ENCODE assay signal across 11 mouse cellular contexts in genomic region chr4:141752076-141752421, GRCm38 (mm10). TPM values are rescaled to one million over a fixed set of nuclear protein-coding genes. Genes with fewer than 3 reads are reported as not detected.
DNase-seq lines count a peak whose midpoint lies in the region; ATAC-seq lines count a peak whose summit lies in the region.
"Had no signal": no experiment of that assay in that cellular context is flagged by ENCODE, and none has a peak within 500 bp of the region (broad histone marks: within the 10 kb centered on the region; RNA-seq: fewer than 3 reads in every experiment).

No protein-coding gene starts in this region.

- no peak for DNase-seq in limb, embryonic 10.5 days (ENCODE audit: low spot score)
- DNase-seq in c-Kit-positive CD71-positive TER-119-positive erythroid progenitor cells, embryonic 14.5 days (ENCODE audit: low spot score): peak; percentile 85
- peak; percentile 45 for DNase-seq in skeletal muscle tissue, adult 2 months (ENCODE audit: low read depth, low spot score)
- DNase-seq in frontal cortex, postnatal 25 days (ENCODE audit: low spot score in 2 of 2): no peak
- DNase-seq in kidney, postnatal 36 days: no peak
- DNase-seq: cerebellum, postnatal 36 days; right cerebral cortex, postnatal 25 days had no signal

- no peak overlapping the region for H3K4me3 ChIP-seq in limb, embryonic 13.5 days
- no peak overlapping the region for H3K4me3 ChIP-seq in limb, embryonic 10.5 days
- H3K4me3 ChIP-seq in intestine, embryonic 15.5 days (replicated peaks): no peak overlapping the region
- H3K4me3 ChIP-seq in forebrain, embryonic 16.5 days (replicated peaks; ENCODE audit: low read length): no peak overlapping the region

- WGBS in limb, embryonic 13.5 days: 3% methylated on average over 4 of the region's 4 CpGs
- WGBS in limb, embryonic 10.5 days: 2% methylated on average over 4 of the region's 4 CpGs
- WGBS in intestine, embryonic 15.5 days: 4% methylated on average over 4 of the region's 4 CpGs
- 19% methylated on average over 4 of the region's 4 CpGs for WGBS in forebrain, embryonic 16.5 days

- H3K27me3 ChIP-seq in limb, embryonic 13.5 days: peaks cover 3% of the 10 kb centered on the region; the same call in 1 of the 2 replicates
- H3K27me3 ChIP-seq in limb, embryonic 10.5 days (ENCODE audit: low read depth, poor library complexity, severe bottlenecking): peaks cover 2% of the 10 kb centered on the region
- no peaks in the 10 kb centered on the region for H3K27me3 ChIP-seq in intestine, embryonic 15.5 days (replicated peaks)
- no peaks in the 10 kb centered on the region for H3K27me3 ChIP-seq in forebrain, embryonic 16.5 days (replicated peaks; ENCODE audit: control insufficient read depth, insufficient read depth, low read length)

- peak; percentile 5; the same call in 1 of the 2 replicates for ATAC-seq in limb, embryonic 13.5 days (ENCODE audit: low FRiP score, low read depth)
- ATAC-seq in intestine, embryonic 15.5 days: peak; percentile 79
- no peak for ATAC-seq in forebrain, embryonic 16.5 days

- H3K36me3 ChIP-seq in limb, embryonic 13.5 days: no peaks in the 10 kb centered on the region
- H3K36me3 ChIP-seq in limb, embryonic 10.5 days: no peaks in the 10 kb centered on the region
- H3K36me3 ChIP-seq in intestine, embryonic 15.5 days: no peaks in the 10 kb centered on the region
- no peaks in the 10 kb centered on the region for H3K36me3 ChIP-seq in forebrain, embryonic 16.5 days (ENCODE audit: control insufficient read depth, insufficient read depth)

- H3K9me3 ChIP-seq in limb, embryonic 13.5 days: no peaks in the 10 kb centered on the region
- no peaks in the 10 kb centered on the region for H3K9me3 ChIP-seq in limb, embryonic 10.5 days (replicated peaks)
- H3K9me3 ChIP-seq in intestine, embryonic 15.5 days: no peaks in the 10 kb centered on the region
- H3K9me3 ChIP-seq in forebrain, embryonic 16.5 days (ENCODE audit: control insufficient read depth, low read length): no peaks in the 10 kb centered on the region

- no peak overlapping the region for H3K27ac ChIP-seq in limb, embryonic 13.5 days
- H3K27ac ChIP-seq in limb, embryonic 10.5 days: no peak overlapping the region; the same call in 1 of the 2 replicates
- H3K27ac ChIP-seq in intestine, embryonic 15.5 days: peak overlapping the region; percentile 44; the same call in 1 of the 2 replicates
- H3K27ac ChIP-seq in forebrain, embryonic 16.5 days (ENCODE audit: low read length): no peak overlapping the region
- H3K27ac ChIP-seq: hindbrain, postnatal 0 days had no signal

- no peaks in the 10 kb centered on the region for H3K4me1 ChIP-seq in limb, embryonic 13.5 days
- peaks cover 9% of the 10 kb centered on the region for H3K4me1 ChIP-seq in limb, embryonic 10.5 days
- H3K4me1 ChIP-seq in intestine, embryonic 15.5 days (replicated peaks): peaks cover 10% of the 10 kb centered on the region
- H3K4me1 ChIP-seq in forebrain, embryonic 16.5 days (replicated peaks; ENCODE audit: control insufficient read depth, insufficient read depth, low read length): no peaks in the 10 kb centered on the region

- H3K4me2 ChIP-seq in limb, embryonic 13.5 days (replicated peaks): no peak overlapping the region
- H3K4me2 ChIP-seq in intestine, embryonic 15.5 days (replicated peaks): no peak overlapping the region
- H3K4me2 ChIP-seq in forebrain, embryonic 16.5 days (ENCODE audit: low read length): no peak overlapping the region

- no peak overlapping the region for H3K9ac ChIP-seq in limb, embryonic 13.5 days
- no peak overlapping the region for H3K9ac ChIP-seq in intestine, embryonic 15.5 days
- H3K9ac ChIP-seq in forebrain, embryonic 16.5 days (replicated peaks; ENCODE audit: low read depth, low read length): no peak overlapping the region

RNA-seq across cellular contexts. Expression of gene Agmat, which starts 5.6 kb away (rescaled TPM):
- 0.13 TPM in 1 of 2 replicates, not detected in the other for polyA plus RNA-seq in limb, embryonic 13.5 days (2015; fragmentation: Nextera tagmentation; extraction: Ambion mirVana)
- not detected in 2 replicates for polyA plus RNA-seq in limb, embryonic 10.5 days (2016; fragmentation: Nextera tagmentation; extraction: Ambion mirVana)
- polyA plus RNA-seq in intestine, embryonic 15.5 days (2015; fragmentation: Nextera tagmentation; extraction: Ambion mirVana): 36.7 and 41.9 TPM in 2 replicates
- not detected in 2 replicates for polyA plus RNA-seq in forebrain, embryonic 16.5 days (2015; fragmentation: Nextera tagmentation; extraction: Ambion mirVana)

RNA-seq across cellular contexts. Expression of gene Ddi2, which starts 28.8 kb away (rescaled TPM):
- 21.8 and 23.4 TPM in 2 replicates for polyA plus RNA-seq in limb, embryonic 13.5 days (2015; fragmentation: Nextera tagmentation; extraction: Ambion mirVana)
- 33.2 and 33.8 TPM in 2 replicates for polyA plus RNA-seq in limb, embryonic 10.5 days (2016; fragmentation: Nextera tagmentation; extraction: Ambion mirVana)
- 23.3 and 24.4 TPM in 2 replicates for polyA plus RNA-seq in intestine, embryonic 15.5 days (2015; fragmentation: Nextera tagmentation; extraction: Ambion mirVana)
- 13.1 and 14.3 TPM in 2 replicates for polyA plus RNA-seq in forebrain, embryonic 16.5 days (2015; fragmentation: Nextera tagmentation; extraction: Ambion mirVana)

RNA-seq across cellular contexts. Expression of gene Dnajc16, which starts 38.7 kb away (rescaled TPM):
- polyA plus RNA-seq in limb, embryonic 13.5 days (2015; fragmentation: Nextera tagmentation; extraction: Ambion mirVana): 3.4 and 3.6 TPM in 2 replicates
- polyA plus RNA-seq in limb, embryonic 10.5 days (2016; fragmentation: Nextera tagmentation; extraction: Ambion mirVana): 3.7 and 4.6 TPM in 2 replicates
- polyA plus RNA-seq in intestine, embryonic 15.5 days (2015; fragmentation: Nextera tagmentation; extraction: Ambion mirVana): 4.2 and 4.4 TPM in 2 replicates
- 5.3 and 6.4 TPM in 2 replicates for polyA plus RNA-seq in forebrain, embryonic 16.5 days (2015; fragmentation: Nextera tagmentation; extraction: Ambion mirVana)

RNA-seq across cellular contexts. Expression of gene Casp9, which starts 41.4 kb away (rescaled TPM):
- 17.1 and 17.2 TPM in 2 replicates for polyA plus RNA-seq in limb, embryonic 13.5 days (2015; fragmentation: Nextera tagmentation; extraction: Ambion mirVana)
- polyA plus RNA-seq in limb, embryonic 10.5 days (2016; fragmentation: Nextera tagmentation; extraction: Ambion mirVana): 24.0 and 24.2 TPM in 2 replicates
- polyA plus RNA-seq in intestine, embryonic 15.5 days (2015; fragmentation: Nextera tagmentation; extraction: Ambion mirVana): 21.8 and 22.2 TPM in 2 replicates
- polyA plus RNA-seq in forebrain, embryonic 16.5 days (2015; fragmentation: Nextera tagmentation; extraction: Ambion mirVana): 15.8 and 16.6 TPM in 2 replicates

Comparison
In these comparisons a context has a peak if more than half of its experiments do, and no peak if none do; other contexts are left out.
1. DNase-seq: peak in c-Kit-positive CD71-positive TER-119-positive erythroid progenitor cells, embryonic 14.5 days (single experiment) and skeletal muscle tissue, adult 2 months (single experiment); none in limb, embryonic 10.5 days (single experiment), frontal cortex, postnatal 25 days (0 of 2) and kidney, postnatal 36 days (0 of 2).
2. RNA of gene Agmat, which starts 5.6 kb away (polyA plus RNA-seq): 36.7 to 41.9 TPM in intestine, embryonic 15.5 days; 0.13 TPM in limb, embryonic 13.5 days, not detected in limb, embryonic 10.5 days and not detected in forebrain, embryonic 16.5 days; every median in the first group is over 10 times any median in the second.